Mouse (Mus musculus) bone marrow macrophage, adult 2 months (primary cell): ENCODE measurements around the gene Rab4a.

Experiments
- CTCF ChIP-seq: IDR thresholded peaks from 2 replicates; pipeline ENCODE4 v1.5.1; 2012; ENCODE audit warnings: low read depth, mild to moderate bottlenecking, low read length, moderate library complexity
- POLR2A ChIP-seq: IDR thresholded peaks from 2 replicates; pipeline ENCODE4 v1.6.1; 2012; ENCODE audit warnings: mild to moderate bottlenecking, low read depth, low read length, borderline replicate concordance

DNA sequence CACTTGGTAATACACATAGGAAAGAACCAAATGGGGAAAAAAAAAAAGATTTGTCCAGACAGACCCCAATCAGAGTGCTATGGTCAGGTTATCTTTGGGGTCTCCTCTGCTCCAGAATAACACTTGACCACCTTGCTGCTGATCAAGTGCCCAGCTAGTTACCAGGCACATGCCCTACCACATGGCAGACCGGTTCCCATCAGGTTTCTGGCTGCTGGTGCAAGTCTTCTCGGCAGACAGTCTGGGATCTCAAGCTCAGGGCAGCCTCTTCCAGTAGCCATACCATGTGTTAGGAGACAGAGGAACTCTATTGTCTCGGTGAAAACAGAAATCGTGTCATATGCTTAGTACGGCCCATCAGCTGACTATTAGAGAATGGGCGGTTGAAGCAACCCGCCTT, 21.0 kb downstream of the Rab4a start:
- TF ChIP-seq CTCF (no peak), POLR2A (no peak)
